In the genomic region with DNA sequence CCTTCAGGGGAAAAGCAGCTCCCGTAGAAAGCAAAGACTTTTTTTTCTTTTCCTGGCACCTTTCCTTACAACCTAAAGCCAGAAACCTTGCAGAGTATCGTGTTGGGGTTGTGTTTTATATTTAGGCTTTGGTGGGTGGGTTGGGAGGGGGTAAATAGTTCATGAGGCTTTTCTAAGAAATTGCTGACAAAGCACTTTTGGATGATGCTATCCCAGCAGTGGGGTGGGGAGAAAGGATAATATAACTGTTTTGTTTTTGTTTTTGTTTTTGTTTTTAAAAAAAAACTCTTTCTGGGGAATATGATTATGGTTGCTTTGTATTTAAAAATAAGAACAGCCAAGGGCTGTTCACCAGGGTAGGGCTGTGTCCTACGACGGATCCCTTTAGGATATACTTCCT, we compare ENCODE assay signal across 35 mouse cellular contexts. TPM values are rescaled to one million over a fixed set of nuclear protein-coding genes. Genes with fewer than 3 reads are reported as not detected.
"Had no signal": no experiment of that assay in that cellular context is flagged by ENCODE, and none has a peak within 500 bp of the region (broad histone marks: within the 10 kb centered on the region; RNA-seq: fewer than 3 reads in every experiment).

No protein-coding gene starts in this region.

- H3K9me3 ChIP-seq: heart, embryonic 12.5 days; heart, embryonic 13.5 days; heart, embryonic 15.5 days; hindbrain, embryonic 12.5 days; hindbrain, embryonic 13.5 days; hindbrain, embryonic 15.5 days; intestine, embryonic 15.5 days; kidney, embryonic 15.5 days had no signal

- DNase-seq: heart, postnatal 10 days; heart, postnatal 14 days; heart, postnatal 36 days; heart, postnatal 4 days; kidney, adult 11 months; kidney, adult 18-20 months; kidney, adult 2 months; kidney, adult 8-10 months; kidney, adult 9 months; kidney, postnatal 10 days; kidney, postnatal 14 days; kidney, postnatal 25 days; kidney, postnatal 36 days; kidney, postnatal 4 days; layer of hippocampus, adult 9-11 months; layer of hippocampus, postnatal 36 days had no signal

- H3K4me3 ChIP-seq: heart, embryonic 12.5 days; heart, embryonic 13.5 days; heart, embryonic 15.5 days; hindbrain, embryonic 12.5 days; hindbrain, embryonic 13.5 days; hindbrain, embryonic 15.5 days; intestine, embryonic 15.5 days; kidney, embryonic 15.5 days; layer of hippocampus, adult 2 months; left cerebral cortex, adult 2 months had no signal

- ATAC-seq: hindbrain, embryonic 16.5 days; hindbrain, postnatal 0 days; inflammation-experienced regulatory T-cells, adult 6 months; intestine, embryonic 15.5 days; intestine, embryonic 16.5 days; intestine, postnatal 0 days had no signal

- H3K27ac ChIP-seq: heart, embryonic 13.5 days; heart, embryonic 15.5 days; hindbrain, embryonic 12.5 days; hindbrain, embryonic 13.5 days; hindbrain, embryonic 14.5 days; hindbrain, embryonic 15.5 days; hindbrain, postnatal 0 days; intestine, embryonic 15.5 days; kidney, embryonic 15.5 days; kidney, postnatal 0 days; layer of hippocampus, adult 2 months; left cerebral cortex, adult 2 months had no signal

- H3K4me2 ChIP-seq: heart, embryonic 11.5 days; heart, embryonic 12.5 days; heart, embryonic 13.5 days; heart, embryonic 15.5 days; hindbrain, embryonic 12.5 days; hindbrain, embryonic 13.5 days; hindbrain, embryonic 14.5 days; hindbrain, embryonic 15.5 days; intestine, embryonic 15.5 days; kidney, embryonic 15.5 days had no signal

- H3K4me1 ChIP-seq: heart, embryonic 15.5 days; intestine, embryonic 15.5 days had no signal

- H3K9ac ChIP-seq: heart, embryonic 12.5 days; heart, embryonic 13.5 days; heart, embryonic 15.5 days; hindbrain, embryonic 12.5 days; hindbrain, embryonic 13.5 days; hindbrain, embryonic 14.5 days; hindbrain, embryonic 15.5 days; intestine, embryonic 15.5 days; kidney, embryonic 15.5 days had no signal

- H3K27me3 ChIP-seq: heart, embryonic 12.5 days; heart, embryonic 15.5 days; hindbrain, embryonic 12.5 days; hindbrain, embryonic 15.5 days; intestine, embryonic 15.5 days; kidney, embryonic 15.5 days had no signal

- H3K36me3 ChIP-seq: heart, embryonic 12.5 days; heart, embryonic 13.5 days; heart, embryonic 15.5 days; hindbrain, embryonic 12.5 days; hindbrain, embryonic 13.5 days; hindbrain, embryonic 15.5 days; intestine, embryonic 15.5 days; kidney, embryonic 15.5 days had no signal

RNA-seq across cellular contexts. Expression of a gene that starts 38.5 kb away (rescaled TPM):
- polyA plus RNA-seq: intestine, embryonic 14.5 days had no signal
